8 mouse cellular contexts compared by ENCODE assay signal in the genomic region with DNA sequence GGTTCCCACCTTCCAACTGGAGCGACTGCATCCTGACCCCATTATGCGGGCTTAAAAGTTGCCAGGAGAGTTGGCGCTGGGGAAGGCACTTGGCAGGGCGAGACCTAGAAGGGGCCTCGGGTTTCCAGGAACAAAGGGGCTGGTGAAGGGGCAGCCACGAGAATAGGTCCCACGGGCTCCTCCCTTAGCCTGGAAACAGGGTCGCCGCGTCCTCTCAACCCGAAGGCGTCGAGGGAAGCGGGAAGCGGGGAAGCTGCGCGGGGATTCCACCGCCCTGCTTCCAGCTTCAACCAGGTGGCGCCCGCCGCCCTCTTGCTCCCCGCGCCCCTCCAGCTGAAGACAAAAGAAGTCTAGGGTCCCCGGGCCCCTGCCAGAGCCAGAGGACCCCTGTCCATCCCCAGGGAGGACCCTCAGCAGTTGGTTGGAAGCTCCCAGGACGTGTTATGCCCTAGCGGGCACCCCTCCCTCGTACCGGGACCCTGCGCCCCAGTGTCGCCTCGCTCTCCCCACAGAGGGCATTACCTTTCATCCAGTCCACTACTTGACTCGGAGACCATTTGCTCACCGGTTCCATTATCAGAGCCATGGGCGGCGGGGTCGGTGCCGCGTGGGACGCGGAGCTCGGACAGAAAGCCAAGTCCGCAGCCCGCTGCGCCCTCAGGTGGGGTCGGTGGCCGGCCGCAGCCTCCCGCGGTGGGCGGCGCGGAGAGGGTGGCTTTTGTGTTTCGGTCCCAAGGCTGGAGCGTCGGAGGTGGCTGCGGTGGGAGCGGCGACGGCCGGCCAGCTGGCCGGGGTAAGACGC. TPM values are rescaled to one million over a fixed set of nuclear protein-coding genes. Genes with fewer than 3 reads are reported as not detected.
DNase-seq lines count a peak whose midpoint lies in the region; ATAC-seq and TF ChIP-seq lines count a peak whose summit lies in the region.

No protein-coding gene starts in this region.

- H3K4me1 ChIP-seq in bone marrow macrophage, adult 2 months (ENCODE audit: control insufficient read depth, insufficient read depth, low read length) = no peaks in the 10 kb centered on the region
- H3K4me1 ChIP-seq in embryonic facial prominence, embryonic 11.5 days (ENCODE audit: control insufficient read depth, insufficient read depth, low read length) = no peaks in the 10 kb centered on the region
- H3K4me1 ChIP-seq in hindbrain, embryonic 16.5 days (ENCODE audit: control insufficient read depth, insufficient read depth, low read depth, low read length) = no peaks in the 10 kb centered on the region
- no peaks in the 10 kb centered on the region for H3K4me1 ChIP-seq in lung, embryonic 16.5 days (replicated peaks; ENCODE audit: control insufficient read depth, insufficient read depth, low read length)
- no peaks in the 10 kb centered on the region for H3K4me1 ChIP-seq in stomach, postnatal 0 days (replicated peaks; ENCODE audit: control insufficient read depth, insufficient read depth)

- H3K27me3 ChIP-seq in embryonic facial prominence, embryonic 11.5 days (ENCODE audit: control insufficient read depth, insufficient read depth, low read length) = no peaks in the 10 kb centered on the region
- H3K27me3 ChIP-seq in hindbrain, embryonic 16.5 days (replicated peaks; ENCODE audit: control insufficient read depth, insufficient read depth, low read length) = no peaks in the 10 kb centered on the region
- H3K27me3 ChIP-seq in lung, embryonic 16.5 days (ENCODE audit: control insufficient read depth, insufficient read depth, low read depth, low read length) = no peaks in the 10 kb centered on the region
- H3K27me3 ChIP-seq in stomach, postnatal 0 days (ENCODE audit: control insufficient read depth, insufficient read depth, low read length) = no peaks in the 10 kb centered on the region

- TF ChIP-seq EP300 in stomach, postnatal 0 days (optimal IDR thresholded peaks at IDR 0.05) = no peak

- H3K4me2 ChIP-seq in embryonic facial prominence, embryonic 11.5 days (ENCODE audit: low read depth, low read length) = peak overlapping the region; percentile 64
- H3K4me2 ChIP-seq in hindbrain, embryonic 16.5 days (ENCODE audit: low read length) = peak overlapping the region; percentile 58
- peak overlapping the region; percentile 68 for H3K4me2 ChIP-seq in lung, embryonic 16.5 days (ENCODE audit: low read depth, low read length)
- peak overlapping the region; percentile 73 for H3K4me2 ChIP-seq in stomach, postnatal 0 days (replicated peaks; ENCODE audit: low read depth)

- no peaks in the 10 kb centered on the region for H3K9me3 ChIP-seq in embryonic facial prominence, embryonic 11.5 days (replicated peaks; ENCODE audit: control insufficient read depth, low read length)
- H3K9me3 ChIP-seq in hindbrain, embryonic 16.5 days (ENCODE audit: control insufficient read depth, low read length) = no peaks in the 10 kb centered on the region
- H3K9me3 ChIP-seq in lung, embryonic 16.5 days (ENCODE audit: control insufficient read depth, low read length) = no peaks in the 10 kb centered on the region
- H3K9me3 ChIP-seq in stomach, postnatal 0 days (ENCODE audit: control insufficient read depth, low read length) = no peaks in the 10 kb centered on the region

- peak; percentile 80 for ATAC-seq in embryonic facial prominence, embryonic 11.5 days (replicated peaks; ENCODE audit: insufficient number of reproducible peaks, low FRiP score, low TSS enrichment, low read depth)
- ATAC-seq in hindbrain, embryonic 16.5 days = peak; percentile 51
- ATAC-seq in lung, embryonic 16.5 days (ENCODE audit: low read depth) = peak; percentile 61
- peak; percentile 53; the same call in 1 of the 2 replicates for ATAC-seq in stomach, postnatal 0 days (ENCODE audit: low FRiP score, low TSS enrichment)

- H3K36me3 ChIP-seq in embryonic facial prominence, embryonic 11.5 days (replicated peaks; ENCODE audit: control insufficient read depth, insufficient read depth, low read depth, low read length) = no peaks in the 10 kb centered on the region
- H3K36me3 ChIP-seq in hindbrain, embryonic 16.5 days (ENCODE audit: control insufficient read depth, insufficient read depth, low read length) = no peaks in the 10 kb centered on the region
- H3K36me3 ChIP-seq in lung, embryonic 16.5 days (ENCODE audit: control insufficient read depth, insufficient read depth, low read length) = no peaks in the 10 kb centered on the region
- H3K36me3 ChIP-seq in stomach, postnatal 0 days (ENCODE audit: control insufficient read depth, insufficient read depth, low read length) = no peaks in the 10 kb centered on the region

- H3K27ac ChIP-seq in bone marrow macrophage, adult 2 months (ENCODE audit: insufficient read depth, low read depth, low read length) = no peak overlapping the region
- no peak overlapping the region for H3K27ac ChIP-seq in embryonic facial prominence, embryonic 11.5 days (replicated peaks; ENCODE audit: low read depth, low read length)
- H3K27ac ChIP-seq in hindbrain, embryonic 16.5 days (ENCODE audit: low read depth, low read length) = peak overlapping the region; percentile 72
- H3K27ac ChIP-seq in lung, embryonic 16.5 days (ENCODE audit: low read length) = no peak overlapping the region
- no peak overlapping the region for H3K27ac ChIP-seq in stomach, postnatal 0 days (replicated peaks)

- TF ChIP-seq POLR2A in bone marrow macrophage, adult 2 months (IDR thresholded peaks at IDR 0.05; ENCODE audit: borderline replicate concordance, low read depth, low read length) = no peak

- H3K4me3 ChIP-seq in bone marrow macrophage, adult 2 months (ENCODE audit: insufficient read depth, low read length) = peak overlapping the region; percentile 39; the same call in 1 of the 2 replicates
- peak overlapping the region; percentile 56 for H3K4me3 ChIP-seq in embryonic facial prominence, embryonic 11.5 days (ENCODE audit: low read depth, low read length)
- peak overlapping the region; percentile 61 for H3K4me3 ChIP-seq in hindbrain, embryonic 16.5 days (ENCODE audit: low read length)
- H3K4me3 ChIP-seq in lung, embryonic 16.5 days (ENCODE audit: low read length) = peak overlapping the region; percentile 54
- peak overlapping the region; percentile 54 for H3K4me3 ChIP-seq in stomach, postnatal 0 days (ENCODE audit: low read depth, low read length)

- H3K9ac ChIP-seq in embryonic facial prominence, embryonic 11.5 days (replicated peaks; ENCODE audit: low read length) = peak overlapping the region; percentile 63
- peak overlapping the region; percentile 75 for H3K9ac ChIP-seq in hindbrain, embryonic 16.5 days (ENCODE audit: low read depth, low read length)
- H3K9ac ChIP-seq in lung, embryonic 16.5 days (ENCODE audit: low read length) = peak overlapping the region; percentile 56
- peak overlapping the region; percentile 45 for H3K9ac ChIP-seq in stomach, postnatal 0 days (ENCODE audit: low read length)

- DNase-seq in layer of hippocampus, postnatal 25 days (ENCODE audit: extremely low spot score in 1 of 2, low spot score in 1 of 2) = peak; percentile 4 to 19
- no peak for DNase-seq in layer of hippocampus, adult 9-11 months
- peak; percentile 40 for DNase-seq in embryonic facial prominence, embryonic 11.5 days (ENCODE audit: low spot score)
- DNase-seq in stomach, postnatal 0 days (ENCODE audit: low spot score) = peak; percentile 28
- no peak for DNase-seq in layer of hippocampus, adult 8-10 months (ENCODE audit: low spot score in 2 of 2)

- 17% methylated on average over 44 of the region's 62 CpGs for WGBS in embryonic facial prominence, embryonic 11.5 days
- WGBS in hindbrain, embryonic 16.5 days = 19% methylated on average over 41 of the region's 62 CpGs
- 16% methylated on average over 40 of the region's 62 CpGs for WGBS in lung, embryonic 16.5 days
- WGBS in stomach, postnatal 0 days = 18% methylated on average over 31 of the region's 62 CpGs

- no peak for TF ChIP-seq CTCF in bone marrow macrophage, adult 2 months (IDR thresholded peaks at IDR 0.05; ENCODE audit: low read depth, low read length)
- TF ChIP-seq CTCF in stomach, postnatal 0 days (IDR thresholded peaks at IDR 0.05; ENCODE audit: low read depth) = peak; percentile 40

RNA-seq across cellular contexts. Expression of a gene that starts 0.6 kb away (rescaled TPM):
- 100 to 1,000 TPM; 227 to 284 TPM for total RNA-seq in layer of hippocampus, postnatal 25 days (2021)
- polyA plus RNA-seq in bone marrow macrophage, adult 2 months (2012; ENCODE audit: insufficient read depth, insufficient read length, missing spikeins) = 0.12 TPM in 1 of 2 replicates, not detected in the other
- polyA plus RNA-seq in embryonic facial prominence, embryonic 11.5 days (2014; fragmentation: Nextera tagmentation; extraction: Ambion mirVana) = 6.5 and 7.0 TPM in 2 replicates
- polyA plus RNA-seq in hindbrain, embryonic 16.5 days (2015; fragmentation: Nextera tagmentation; extraction: Ambion mirVana) = 6.9 and 7.3 TPM in 2 replicates
- polyA plus RNA-seq in lung, embryonic 16.5 days (2015; fragmentation: Nextera tagmentation; extraction: Ambion mirVana) = 1.1 and 1.4 TPM in 2 replicates
- 0.33 and 0.34 TPM in 2 replicates for polyA plus RNA-seq in stomach, postnatal 0 days (2015; fragmentation: Nextera tagmentation; extraction: Ambion mirVana)
- 100 to 1,000 TPM; 215 to 273 (median 251) TPM for total RNA-seq in layer of hippocampus, adult 8-10 months (2022)

Comparison
In these comparisons a context has a peak if more than half of its experiments do, and no peak if none do; other contexts are left out.
1. DNase-seq: peak in layer of hippocampus, postnatal 25 days (2 of 2), embryonic facial prominence, embryonic 11.5 days (single experiment) and stomach, postnatal 0 days (single experiment); none in layer of hippocampus, adult 9-11 months (single experiment) and layer of hippocampus, adult 8-10 months (0 of 2).
2. Peak in every context shown above with its lines, with median percentiles within 50 percentile points of each other: H3K4me3 ChIP-seq, ATAC-seq, H3K4me2 ChIP-seq and H3K9ac ChIP-seq.